In the genomic region with DNA sequence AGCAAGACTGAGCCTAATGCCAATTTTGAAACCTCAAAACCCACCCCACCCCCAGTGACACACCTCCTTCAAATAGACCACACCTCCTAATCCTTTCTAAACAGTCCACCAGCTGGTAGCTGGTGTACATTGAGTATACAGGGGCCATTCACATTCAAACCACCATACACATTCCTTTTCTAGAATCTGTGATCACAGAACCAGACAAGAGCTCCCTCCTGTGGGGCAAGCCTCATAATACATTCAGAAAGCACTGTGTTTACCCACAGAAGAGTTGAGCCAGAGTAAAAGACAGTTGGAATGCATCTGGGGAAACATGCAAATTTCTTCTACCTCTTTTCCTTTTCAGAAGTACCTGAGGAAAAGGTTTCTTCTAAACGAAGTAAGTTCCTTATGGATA, we compare ENCODE assay signal across 12 mouse cellular contexts.
A peak's percentile ranks its signal among the peaks of the same experiment; 100 is the strongest.
DNase-seq lines count a peak whose midpoint lies in the region; ATAC-seq and TF ChIP-seq lines count a peak whose summit lies in the region.
"Had no signal": no experiment of that assay in that cellular context is flagged by ENCODE, and none has a peak within 500 bp of the region (broad histone marks: within the 10 kb centered on the region; RNA-seq: fewer than 3 reads in every experiment).

No protein-coding gene starts in this region.

- H3K9me3 ChIP-seq in stomach, postnatal 0 days (ENCODE audit: control insufficient read depth, low read length): no peaks in the 10 kb centered on the region
- H3K9me3 ChIP-seq: G1E; limb, embryonic 10.5 days had no signal

- no peak for ATAC-seq in stomach, postnatal 0 days (ENCODE audit: low FRiP score, low TSS enrichment)
- ATAC-seq: hindbrain, embryonic 16.5 days had no signal

- H3K36me3 ChIP-seq in stomach, postnatal 0 days (ENCODE audit: control insufficient read depth, insufficient read depth, low read length): no peaks in the 10 kb centered on the region
- H3K36me3 ChIP-seq: G1E; limb, embryonic 10.5 days; midbrain, embryonic 12.5 days had no signal

- no peak overlapping the region for H3K9ac ChIP-seq in stomach, postnatal 0 days (ENCODE audit: low read length)
- H3K9ac ChIP-seq: midbrain, embryonic 12.5 days had no signal

- TF ChIP-seq CTCF in stomach, postnatal 0 days (IDR thresholded peaks at IDR 0.05; ENCODE audit: low read depth): peak; percentile 39

- H3K27me3 ChIP-seq in stomach, postnatal 0 days (ENCODE audit: control insufficient read depth, insufficient read depth, low read length): no peaks in the 10 kb centered on the region
- H3K27me3 ChIP-seq: midbrain, embryonic 12.5 days had no signal

- H3K4me3 ChIP-seq in stomach, postnatal 0 days (ENCODE audit: low read depth, low read length): no peak overlapping the region
- H3K4me3 ChIP-seq: limb, embryonic 10.5 days; midbrain, embryonic 12.5 days had no signal

- DNase-seq in heart, postnatal 4 days: peak; percentile 13
- DNase-seq in heart, postnatal 14 days: no peak
- peak; percentile 13 for DNase-seq in retina, adult 2 months (ENCODE audit: low read depth, low spot score)
- DNase-seq in retina, embryonic 14.5 days (ENCODE audit: low spot score): no peak
- DNase-seq in R1 (ENCODE audit: low read depth, low spot score): peak; percentile 79
- no peak for DNase-seq in stomach, postnatal 0 days (ENCODE audit: low spot score)
- DNase-seq in spleen, adult 18-20 months: no peak

- 61% methylated on average over 1 of the region's 1 CpGs for WGBS in stomach, postnatal 0 days

- H3K4me1 ChIP-seq in stomach, postnatal 0 days (replicated peaks; ENCODE audit: control insufficient read depth, insufficient read depth): no peaks in the 10 kb centered on the region
- H3K4me1 ChIP-seq: limb, embryonic 10.5 days; midbrain, embryonic 12.5 days had no signal

- H3K4me2 ChIP-seq in stomach, postnatal 0 days (replicated peaks; ENCODE audit: low read depth): no peak overlapping the region
- H3K4me2 ChIP-seq: heart, embryonic 11.5 days; midbrain, embryonic 12.5 days had no signal

- no peak for TF ChIP-seq EP300 in stomach, postnatal 0 days (optimal IDR thresholded peaks at IDR 0.05)

- intact Hi-C loops in heart, postnatal 14 days (cut with DNase I): loop anchor here (2.0 kb wide), 1 partner anchor 108 kb away; no protein-coding TSS in a partner anchor

- no peak overlapping the region for H3K27ac ChIP-seq in stomach, postnatal 0 days (replicated peaks)
- H3K27ac ChIP-seq: limb, embryonic 10.5 days; midbrain, embryonic 12.5 days had no signal

Comparison
In these comparisons a context has a peak if more than half of its experiments do, and no peak if none do; other contexts are left out.
1. DNase-seq: peak in heart, postnatal 4 days (single experiment), retina, adult 2 months (single experiment) and R1 (single experiment); none in heart, postnatal 14 days (0 of 2), retina, embryonic 14.5 days (single experiment), stomach, postnatal 0 days (single experiment) and spleen, adult 18-20 months (0 of 2).